Mouse (Mus musculus) brain, embryonic 14.5 days (tissue): ENCODE results near the gene Pdlim1.

ENCODE experiments used
- CTCF ChIP-seq: fragments of 200-500 bp; IDR thresholded peaks from 2 replicates; pipeline ENCODE4 v1.5.1; 2012; ENCODE audit warnings: inconsistent platforms, mild to moderate bottlenecking, moderate library complexity, borderline replicate concordance; ENCODE audit not compliant: insufficient read depth, insufficient read length; ENCODE audit errors: extremely low read depth
- POLR2A ChIP-seq: fragments of 200-500 bp; IDR thresholded peaks from 2 replicates; pipeline ENCODE4 v1.6.1; 2012; ENCODE audit warnings: mild to moderate bottlenecking, inconsistent platforms, borderline replicate concordance; ENCODE audit not compliant: poor library complexity, insufficient read depth, insufficient read length, severe bottlenecking; ENCODE audit errors: extremely low read depth

- TF ChIP-seq CTCF (no peak), POLR2A (no peak)
Observed at GRCm38 (mm10) chr19:40299182-40299581, 27.5 kb upstream of the Pdlim1 start.
